Mouse (Mus musculus): Measurements from ENCODE around the gene Gm28230. TPM values are rescaled to one million over a fixed set of nuclear protein-coding genes. Genes with fewer than 3 reads are reported as not detected.

Gene Gm28230
- total and polyA plus RNA-seq, 3 experiments = 0.04 to 0.14 TPM; not detected in 1

DNA sequence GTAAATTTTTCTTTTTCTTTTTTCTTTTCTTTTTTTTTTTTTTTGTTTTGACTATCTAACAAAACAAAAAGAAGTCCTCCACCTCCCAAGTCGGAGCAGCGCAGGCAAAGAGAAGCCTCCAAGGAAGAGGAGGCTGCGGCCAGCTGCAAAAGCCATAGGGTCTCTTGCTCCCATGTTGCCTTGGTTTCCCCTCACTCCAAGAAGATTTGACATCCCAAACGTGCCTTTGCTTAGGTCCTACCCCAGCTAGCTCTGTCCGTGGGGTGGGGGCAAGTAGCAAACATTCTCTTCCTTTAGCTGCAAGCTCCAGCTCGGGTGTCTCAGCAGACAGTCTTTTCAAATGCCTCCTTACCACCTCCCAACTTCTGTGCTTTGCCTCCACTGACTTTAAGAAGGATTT lies 7.2 kb downstream of the Gm28230 start:
- 12% methylated on average over 6 of the region's 6 CpGs for WGBS
- no peak for TF ChIP-seq EP300 (IDR thresholded peaks at IDR 0.05; ENCODE audit: insufficient read depth, low read depth, low read length)
- TF ChIP-seq POLR2A (IDR thresholded peaks at IDR 0.05; ENCODE audit: insufficient read depth, low read depth, low read length) = no peak
- TF ChIP-seq CTCF (IDR thresholded peaks at IDR 0.05) = no peak
- DNase-seq = no peak
- Histone ChIP-seq H3K79me2 (replicated peaks; ENCODE audit: control insufficient read depth, insufficient read depth, low read length) (no peaks in the 10 kb centered on the region), H3K36me3 (ENCODE audit: control insufficient read depth, insufficient read depth, low read length) (no peaks in the 10 kb centered on the region), H3K27ac (no peak overlapping the region), H3K4me3 (no peak overlapping the region), H3K9ac (ENCODE audit: low read depth, low read length) (no peak overlapping the region), H3K4me1 (ENCODE audit: control insufficient read depth, insufficient read depth, low read length) (no peaks in the 10 kb centered on the region), H3K27me3 (ENCODE audit: control insufficient read depth, insufficient read depth, low read length) (peaks cover 38% of the 10 kb centered on the region)
- intact Hi-C loops (cut with DNase I) = no loop called here

DNA sequence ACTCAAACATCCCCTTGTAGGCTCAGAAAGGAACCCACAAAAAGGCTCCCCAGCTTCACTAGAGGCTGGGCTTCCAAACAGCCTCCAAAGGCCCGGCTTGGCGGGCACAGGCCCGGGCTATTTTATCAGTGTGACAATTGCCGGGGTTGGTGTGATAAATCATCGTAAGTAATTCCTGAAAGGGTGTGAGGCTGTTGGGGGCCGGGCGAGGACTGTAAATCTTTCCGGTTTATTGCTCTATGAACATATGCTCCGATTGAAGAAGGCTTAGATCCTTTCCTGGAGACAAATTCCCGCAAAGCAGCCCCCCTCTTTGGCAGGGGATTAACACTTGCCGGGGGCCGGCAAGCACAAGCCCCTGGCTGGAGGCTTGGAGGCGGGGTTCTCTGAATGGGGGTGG lies 7.9 kb downstream of the Gm28230 start:
- no peak overlapping the region for H3K27ac ChIP-seq
- WGBS = 9% methylated on average over 13 of the region's 13 CpGs
- TF ChIP-seq CTCF (IDR thresholded peaks at IDR 0.05) (no peak), POLR2A (IDR thresholded peaks at IDR 0.05; ENCODE audit: insufficient read depth, low read depth, low read length) (no peak), EP300 (IDR thresholded peaks at IDR 0.05; ENCODE audit: insufficient read depth, low read depth, low read length) (no peak)
- no peaks in the 10 kb centered on the region for H3K79me2 ChIP-seq (replicated peaks; ENCODE audit: control insufficient read depth, insufficient read depth, low read length)
- no peaks in the 10 kb centered on the region for H3K36me3 ChIP-seq (ENCODE audit: control insufficient read depth, insufficient read depth, low read length)
- peaks cover 39% of the 10 kb centered on the region for H3K27me3 ChIP-seq (ENCODE audit: control insufficient read depth, insufficient read depth, low read length)
- no peak overlapping the region for H3K4me3 ChIP-seq
- no peaks in the 10 kb centered on the region for H3K4me1 ChIP-seq (ENCODE audit: control insufficient read depth, insufficient read depth, low read length)
- intact Hi-C loops (cut with DNase I) = no loop called here
- no peak for DNase-seq
- H3K9ac ChIP-seq (ENCODE audit: low read depth, low read length) = no peak overlapping the region

DNA sequence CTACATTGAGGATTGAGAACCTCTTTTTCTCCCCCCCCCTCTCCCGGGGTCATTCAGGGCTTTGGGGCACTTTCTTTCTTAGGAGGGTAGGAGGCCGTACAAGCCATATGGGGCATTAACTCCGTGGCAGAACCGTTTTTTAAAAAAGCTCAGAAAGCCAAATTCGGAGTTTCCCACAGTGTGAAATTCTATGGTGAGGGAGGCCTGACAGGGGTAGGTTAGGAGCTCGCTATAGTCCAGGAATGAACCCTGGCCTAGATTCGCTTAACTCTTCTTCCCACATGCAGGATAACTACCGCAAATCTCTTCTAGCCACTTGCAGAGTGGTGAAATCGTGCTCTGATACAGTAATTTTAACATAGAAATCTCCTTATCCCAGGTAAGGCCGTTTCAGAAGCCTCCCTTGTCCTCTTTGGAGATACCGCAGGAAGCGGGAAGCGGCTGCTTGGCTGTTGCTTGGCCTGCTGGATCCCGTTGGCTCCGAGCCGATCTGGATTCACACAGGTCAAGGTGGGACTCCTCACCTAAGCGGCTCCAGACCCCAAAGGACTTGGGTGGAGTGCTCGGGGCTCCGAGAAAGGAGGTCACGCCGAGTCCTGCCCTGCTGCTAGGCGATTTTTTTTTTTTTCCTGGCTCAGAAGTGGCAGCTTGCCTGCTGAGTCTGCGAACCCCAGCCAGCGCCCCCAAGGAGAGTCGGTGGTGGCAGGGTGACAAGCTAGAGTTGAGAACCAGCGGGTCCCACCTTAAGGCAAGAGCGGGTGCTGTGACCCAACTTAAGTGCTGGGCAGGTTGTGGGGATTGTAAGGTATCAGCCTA lies 8.7 kb downstream of the Gm28230 start:
- Histone ChIP-seq H3K4me1 (ENCODE audit: control insufficient read depth, insufficient read depth, low read length) (no peaks in the 10 kb centered on the region), H3K27me3 (ENCODE audit: control insufficient read depth, insufficient read depth, low read length) (peaks cover 42% of the 10 kb centered on the region), H3K79me2 (replicated peaks; ENCODE audit: control insufficient read depth, insufficient read depth, low read length) (no peaks in the 10 kb centered on the region), H3K36me3 (ENCODE audit: control insufficient read depth, insufficient read depth, low read length) (no peaks in the 10 kb centered on the region), H3K27ac (no peak overlapping the region), H3K9ac (ENCODE audit: low read depth, low read length) (no peak overlapping the region), H3K4me3 (no peak overlapping the region)
- TF ChIP-seq POLR2A (IDR thresholded peaks at IDR 0.05; ENCODE audit: insufficient read depth, low read depth, low read length) = no peak
- TF ChIP-seq EP300 (IDR thresholded peaks at IDR 0.05; ENCODE audit: insufficient read depth, low read depth, low read length) = no peak
- TF ChIP-seq CTCF (IDR thresholded peaks at IDR 0.05) = no peak
- intact Hi-C loops (cut with DNase I) = no loop called here
- 5% methylated on average over 27 of the region's 27 CpGs for WGBS
- DNase-seq = no peak

DNA sequence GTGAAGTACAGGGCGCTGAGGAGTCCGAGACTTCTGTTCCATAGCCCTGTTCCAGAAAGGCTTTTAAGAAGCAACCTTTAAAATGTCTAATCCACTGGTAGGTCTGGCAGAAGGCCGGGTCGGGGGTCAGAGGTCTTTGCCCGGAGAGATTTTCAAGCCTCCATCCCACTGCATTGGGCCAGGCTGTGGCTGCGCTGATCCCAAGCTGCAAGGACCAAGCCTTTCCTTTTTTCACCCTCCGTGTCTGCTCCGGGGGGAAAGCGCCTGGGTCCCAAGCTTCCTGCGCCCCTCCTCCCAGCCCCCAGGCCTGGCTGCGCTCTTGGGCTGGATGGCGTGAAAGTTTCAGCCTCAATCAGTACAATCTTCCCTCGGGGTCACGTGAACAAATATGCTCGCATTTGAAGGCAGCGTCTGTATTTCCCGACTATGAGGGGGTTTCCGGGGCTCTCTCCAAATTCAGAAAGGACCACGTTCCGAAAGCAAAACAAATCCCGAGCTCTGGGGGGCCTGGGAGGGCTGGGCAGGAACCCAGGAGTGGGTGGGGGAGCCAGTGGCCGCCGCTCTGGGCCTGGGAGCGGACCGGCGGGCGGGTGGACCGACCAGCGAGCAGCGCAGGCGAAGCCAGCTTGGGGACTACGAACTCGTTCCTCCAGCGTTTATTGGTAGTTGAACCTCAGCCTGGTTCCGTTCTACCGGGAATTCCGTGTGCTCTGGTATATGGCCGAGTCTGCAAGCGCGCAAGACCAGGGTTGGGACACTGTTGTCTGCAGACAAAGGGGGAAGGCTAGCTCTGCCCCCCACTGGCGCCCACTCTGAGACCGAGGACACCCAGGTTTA lies 9.5 kb downstream of the Gm28230 start:
- TF ChIP-seq EP300 (IDR thresholded peaks at IDR 0.05; ENCODE audit: insufficient read depth, low read depth, low read length) (no peak), POLR2A (IDR thresholded peaks at IDR 0.05; ENCODE audit: insufficient read depth, low read depth, low read length) (no peak), CTCF (IDR thresholded peaks at IDR 0.05) (no peak)
- H3K27me3 ChIP-seq (ENCODE audit: control insufficient read depth, insufficient read depth, low read length) = peaks cover 46% of the 10 kb centered on the region
- H3K9ac ChIP-seq (ENCODE audit: low read depth, low read length) = no peak overlapping the region

DNA sequence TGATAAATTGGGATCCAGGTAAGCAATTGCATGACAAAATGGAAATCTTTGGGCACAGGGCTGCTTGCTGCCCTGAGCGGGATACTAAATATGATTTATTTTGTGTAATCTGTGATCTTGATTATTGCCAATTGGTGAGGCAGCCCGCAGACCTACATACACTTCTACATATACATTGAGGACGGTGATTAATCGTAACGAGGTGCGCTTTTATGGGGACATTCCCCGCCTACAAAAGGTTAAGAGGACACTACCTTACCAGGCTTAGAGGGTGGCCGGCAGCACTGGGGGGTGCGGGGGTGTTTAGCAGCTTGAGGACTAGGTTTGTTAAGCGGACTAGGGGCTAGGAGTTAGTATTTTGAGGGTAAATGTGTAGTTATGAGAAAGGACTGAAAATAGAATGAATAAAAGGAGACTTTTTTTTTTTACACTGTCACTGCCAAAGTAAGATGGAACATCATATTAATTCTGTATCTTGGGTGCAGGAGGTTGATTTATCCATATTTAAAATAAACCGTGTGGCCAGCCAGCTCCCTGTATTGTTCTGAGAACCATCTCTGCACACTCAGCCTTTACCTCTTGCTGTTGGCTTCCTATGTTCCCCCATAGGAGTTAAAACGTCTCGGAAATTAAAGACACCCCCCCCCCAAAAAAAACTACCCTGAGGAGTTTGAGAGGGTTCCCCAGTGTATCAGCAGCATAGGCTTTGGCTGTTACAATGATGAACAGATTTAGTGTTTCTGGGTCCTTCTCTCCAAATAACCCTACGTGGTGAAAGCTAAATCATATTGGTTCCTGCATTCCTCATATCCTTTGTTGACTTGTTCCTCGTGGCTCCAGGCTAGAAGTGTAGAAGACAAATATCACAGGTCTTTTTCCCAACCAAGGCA lies 10.4 kb downstream of the Gm28230 start:
- no peaks in the 10 kb centered on the region for H3K79me2 ChIP-seq (replicated peaks; ENCODE audit: control insufficient read depth, insufficient read depth, low read length)
- H3K27ac ChIP-seq = no peak overlapping the region
- TF ChIP-seq CTCF (IDR thresholded peaks at IDR 0.05) = no peak
- no peak for TF ChIP-seq EP300 (IDR thresholded peaks at IDR 0.05; ENCODE audit: insufficient read depth, low read depth, low read length)
- no peak for TF ChIP-seq POLR2A (IDR thresholded peaks at IDR 0.05; ENCODE audit: insufficient read depth, low read depth, low read length)
- no peaks in the 10 kb centered on the region for H3K4me1 ChIP-seq (ENCODE audit: control insufficient read depth, insufficient read depth, low read length)
- no peaks in the 10 kb centered on the region for H3K36me3 ChIP-seq (ENCODE audit: control insufficient read depth, insufficient read depth, low read length)
- intact Hi-C loops (cut with DNase I) = no loop called here
- 10% methylated on average over 15 of the region's 15 CpGs for WGBS
- H3K4me3 ChIP-seq = no peak overlapping the region
- no peak for DNase-seq
- H3K27me3 ChIP-seq (ENCODE audit: control insufficient read depth, insufficient read depth, low read length) = peaks cover 46% of the 10 kb centered on the region
- no peak overlapping the region for H3K9ac ChIP-seq (ENCODE audit: low read depth, low read length)

More for the DNA sequence above, 9.5 kb downstream of the Gm28230 start:
- no peak for DNase-seq
- Histone ChIP-seq H3K27ac (no peak overlapping the region), H3K4me1 (ENCODE audit: control insufficient read depth, insufficient read depth, low read length) (no peaks in the 10 kb centered on the region), H3K79me2 (replicated peaks; ENCODE audit: control insufficient read depth, insufficient read depth, low read length) (no peaks in the 10 kb centered on the region), H3K36me3 (ENCODE audit: control insufficient read depth, insufficient read depth, low read length) (no peaks in the 10 kb centered on the region), H3K4me3 (no peak overlapping the region)
- WGBS = 4% methylated on average over 42 of the region's 42 CpGs
- intact Hi-C loops (cut with DNase I) = no loop called here
